ENCODE assay signal across 10 mouse cellular contexts in genomic region chr6:86193879-86194278, GRCm38 (mm10). TPM values are rescaled to one million over a fixed set of nuclear protein-coding genes. Genes with fewer than 3 reads are reported as not detected.
DNase-seq lines count a peak whose midpoint lies in the region; TF ChIP-seq lines count a peak whose summit lies in the region.
"Had no signal": no experiment of that assay in that cellular context is flagged by ENCODE, and none has a peak within 500 bp of the region (broad histone marks: within the 10 kb centered on the region; RNA-seq: fewer than 3 reads in every experiment).

No protein-coding gene starts in this region.

- WGBS in thymus, adult 2 months = 50% methylated on average over 5 of the region's 5 CpGs
- 58% methylated on average over 5 of the region's 5 CpGs for WGBS in limb, embryonic 10.5 days

- no peak overlapping the region for H3K4me3 ChIP-seq in thymus, adult 2 months (ENCODE audit: control insufficient read depth, insufficient read depth, low read length)
- no peak overlapping the region for H3K4me3 ChIP-seq in limb, embryonic 10.5 days
- H3K4me3 ChIP-seq: myocyte had no signal

- H3K27me3 ChIP-seq in thymus, adult 2 months (ENCODE audit: control insufficient read depth, insufficient read depth, low read length) = peaks cover 12% of the 10 kb centered on the region
- peaks cover 61% of the 10 kb centered on the region for H3K27me3 ChIP-seq in limb, embryonic 10.5 days (ENCODE audit: low read depth, poor library complexity, severe bottlenecking)

- no peak overlapping the region for H3K27ac ChIP-seq in thymus, adult 2 months (ENCODE audit: control insufficient read depth, insufficient read depth, low read length)
- H3K27ac ChIP-seq in limb, embryonic 10.5 days = no peak overlapping the region

- no peak for TF ChIP-seq CTCF in thymus, adult 2 months (IDR thresholded peaks at IDR 0.05; ENCODE audit: borderline replicate concordance, control insufficient read depth, extremely low read depth, insufficient read depth, low read length, poor library complexity)

- H3K36me3 ChIP-seq in thymus, adult 2 months (ENCODE audit: control insufficient read depth, insufficient read depth, low read length) = no peaks in the 10 kb centered on the region
- H3K36me3 ChIP-seq in limb, embryonic 10.5 days = no peaks in the 10 kb centered on the region
- H3K36me3 ChIP-seq: hindbrain, embryonic 15.5 days had no signal

- peak; percentile 88 for DNase-seq in heart, adult 11 months
- no peak for DNase-seq in heart, adult 9 months (ENCODE audit: low spot score in 2 of 2)
- peak; percentile 34 for DNase-seq in thymus, adult 2 months
- DNase-seq in thymus, adult 18-20 months = no peak
- peak; percentile 64 to 69 for DNase-seq in cerebellum, adult 18-20 months
- DNase-seq in kidney, postnatal 25 days = peak; percentile 64 to 65
- DNase-seq in natural killer cell, adult 2 months (ENCODE audit: low spot score in 2 of 2) = peak; percentile 9 to 29
- no peak for DNase-seq in limb, embryonic 10.5 days (ENCODE audit: low spot score)

- no peak for TF ChIP-seq POLR2A in thymus, adult 2 months (IDR thresholded peaks at IDR 0.05; ENCODE audit: control insufficient read depth, extremely low read depth, insufficient read depth, low read length, poor library complexity)

- no peaks in the 10 kb centered on the region for H3K9me3 ChIP-seq in limb, embryonic 10.5 days (replicated peaks)
- H3K9me3 ChIP-seq: hindbrain, embryonic 15.5 days had no signal

- peaks cover 7% of the 10 kb centered on the region; the same call in 1 of the 2 replicates for H3K4me1 ChIP-seq in thymus, adult 2 months (replicated peaks; ENCODE audit: control insufficient read depth, insufficient read depth, low read length)
- H3K4me1 ChIP-seq in limb, embryonic 10.5 days = peaks cover 34% of the 10 kb centered on the region

RNA-seq across cellular contexts. Expression of gene Tgfa, which starts 1.1 kb away (rescaled TPM):
- 0.84 and 2.1 TPM in 2 replicates for polyA plus RNA-seq in thymus, adult 2 months (2012; rRNA removed)
- 0.43 and 1.1 TPM in 2 replicates for polyA plus RNA-seq in limb, embryonic 10.5 days (2016; fragmentation: Nextera tagmentation; extraction: Ambion mirVana)

Comparison
In these comparisons a context has a peak if more than half of its experiments do, and no peak if none do; other contexts are left out.
1. DNase-seq: peak in heart, adult 11 months (single experiment), thymus, adult 2 months (single experiment), cerebellum, adult 18-20 months (2 of 2), kidney, postnatal 25 days (2 of 2) and natural killer cell, adult 2 months (2 of 2); none in heart, adult 9 months (0 of 2), thymus, adult 18-20 months (0 of 2) and limb, embryonic 10.5 days (single experiment).